Mouse (Mus musculus): Measurements from ENCODE around the gene 2310061N02Rik. TPM values are rescaled to one million over a fixed set of nuclear protein-coding genes. Genes with fewer than 3 reads are reported as not detected.

Gene 2310061N02Rik
- not detected in 2 replicates for polyA plus RNA-seq (2015; fragmentation: Nextera tagmentation; extraction: Ambion mirVana)

DNA sequence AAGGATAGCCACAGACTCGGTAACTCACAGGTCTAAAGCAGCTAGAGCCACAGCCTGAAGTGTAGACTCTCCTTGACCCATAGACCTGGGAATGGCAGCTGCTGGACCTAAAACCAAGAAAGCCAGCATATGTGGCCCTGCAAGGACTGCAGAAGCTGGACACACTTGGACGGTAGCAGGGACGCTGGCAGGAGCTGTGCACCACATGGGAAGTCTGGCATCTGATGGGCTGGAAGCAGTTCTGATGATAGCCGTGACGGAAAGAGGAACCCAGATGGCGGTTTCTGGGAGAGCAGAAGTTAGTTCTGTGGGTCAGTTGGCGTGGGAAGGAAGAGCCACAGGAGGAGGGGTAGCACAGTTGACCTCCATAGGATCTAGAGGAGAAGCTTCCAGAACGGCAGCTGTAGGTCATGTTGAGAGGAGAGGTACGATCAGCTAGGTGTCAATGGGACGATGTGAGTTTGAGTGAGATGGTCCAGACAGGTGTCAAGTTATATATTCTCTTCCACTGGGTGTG, at the start of gene 2310061N02Rik:
Gene 2310061N02Rik (minus strand): TSS at position 467 of the 517 bp plus-strand sequence.

DNA sequence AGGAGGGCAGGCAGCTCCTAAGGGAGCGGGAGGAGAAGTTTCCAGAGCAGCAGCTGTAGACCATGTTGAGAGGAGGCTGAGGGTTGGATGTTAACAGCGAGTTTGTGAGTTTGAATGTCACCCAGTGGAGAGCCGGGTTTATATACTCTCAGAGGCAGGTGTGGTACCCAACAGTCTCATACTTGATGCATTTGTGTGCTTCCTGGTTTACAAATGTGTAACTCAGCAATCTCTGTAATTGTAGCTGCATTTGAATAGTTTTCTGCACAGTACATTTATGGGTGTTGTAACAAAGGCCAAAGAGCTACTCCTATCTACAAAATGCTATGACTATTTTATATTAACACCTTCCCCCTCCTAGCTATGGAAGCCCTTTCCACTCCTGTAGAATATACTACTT, 43.8 kb upstream of the 2310061N02Rik start, which contains the start of gene Krtap13:
Gene Krtap13 (minus strand): TSS at position 101 of the 400 bp plus-strand sequence.

GRCm38 (mm10) chr16:88728812-88729275, 21.1 kb upstream of the 2310061N02Rik start, which contains the start of gene Krtap13-1:
TSS of gene Krtap13-1 (plus strand) at chr16:88728862.

GRCm38 (mm10) chr16:88671571-88671970, 36.2 kb downstream of the 2310061N02Rik start, which contains the start of gene Krtap27-1:
TSS of gene Krtap27-1 (minus strand) at chr16:88671671.

Other genes with a start within 250 kb of the 2310061N02Rik start
- gene Cldn17, start 201.0 kb downstream of the 2310061N02Rik start, polyA plus RNA-seq (2015; fragmentation: Nextera tagmentation; extraction: Ambion mirVana) = not detected in 2 replicates
- gene Cldn8, start 144.8 kb downstream of the 2310061N02Rik start, polyA plus RNA-seq (2015; fragmentation: Nextera tagmentation; extraction: Ambion mirVana) = 113 and 123 TPM in 2 replicates
- gene Krtap24-1, start 95.7 kb downstream of the 2310061N02Rik start, polyA plus RNA-seq (2015; fragmentation: Nextera tagmentation; extraction: Ambion mirVana) = not detected in 2 replicates
- not detected in 2 replicates for gene 2310079G19Rik, start 80.3 kb downstream of the 2310061N02Rik start, polyA plus RNA-seq (2015; fragmentation: Nextera tagmentation; extraction: Ambion mirVana)
- not detected in 2 replicates for gene Krtap26-1, start 60.2 kb downstream of the 2310061N02Rik start, polyA plus RNA-seq (2015; fragmentation: Nextera tagmentation; extraction: Ambion mirVana)
- not detected in 2 replicates for gene Krtap27-1, start 36.3 kb downstream of the 2310061N02Rik start, polyA plus RNA-seq (2015; fragmentation: Nextera tagmentation; extraction: Ambion mirVana)
- gene Krtap13-1, start 20.9 kb upstream of the 2310061N02Rik start, polyA plus RNA-seq (2015; fragmentation: Nextera tagmentation; extraction: Ambion mirVana) = not detected in 2 replicates
- gene Krtap13, start 43.7 kb upstream of the 2310061N02Rik start, polyA plus RNA-seq (2015; fragmentation: Nextera tagmentation; extraction: Ambion mirVana) = not detected in 2 replicates
- not detected in 2 replicates for gene 2310034C09Rik, start 50.9 kb upstream of the 2310061N02Rik start, polyA plus RNA-seq (2015; fragmentation: Nextera tagmentation; extraction: Ambion mirVana)
- not detected in 2 replicates for gene 2310057N15Rik, start 66.2 kb upstream of the 2310061N02Rik start, polyA plus RNA-seq (2015; fragmentation: Nextera tagmentation; extraction: Ambion mirVana)
- gene Gm5965, start 69.9 kb upstream of the 2310061N02Rik start, polyA plus RNA-seq (2015; fragmentation: Nextera tagmentation; extraction: Ambion mirVana) = not detected in 2 replicates
- not detected in 2 replicates for gene Gm20741, start 104.3 kb upstream of the 2310061N02Rik start, polyA plus RNA-seq (2015; fragmentation: Nextera tagmentation; extraction: Ambion mirVana)
- not detected in 2 replicates for gene Krtap15, start 112.3 kb upstream of the 2310061N02Rik start, polyA plus RNA-seq (2015; fragmentation: Nextera tagmentation; extraction: Ambion mirVana)
- not detected in 2 replicates for gene Krtap14, start 118.2 kb upstream of the 2310061N02Rik start, polyA plus RNA-seq (2015; fragmentation: Nextera tagmentation; extraction: Ambion mirVana)
- not detected in 2 replicates for gene Krtap19-1, start 161.4 kb upstream of the 2310061N02Rik start, polyA plus RNA-seq (2015; fragmentation: Nextera tagmentation; extraction: Ambion mirVana)
- not detected in 2 replicates for gene Krtap19-2, start 166.3 kb upstream of the 2310061N02Rik start, polyA plus RNA-seq (2015; fragmentation: Nextera tagmentation; extraction: Ambion mirVana)
- gene Krtap19-3, start 170.1 kb upstream of the 2310061N02Rik start, polyA plus RNA-seq (2015; fragmentation: Nextera tagmentation; extraction: Ambion mirVana) = not detected in 2 replicates
- not detected in 2 replicates for gene Krtap19-4, start 177.1 kb upstream of the 2310061N02Rik start, polyA plus RNA-seq (2015; fragmentation: Nextera tagmentation; extraction: Ambion mirVana)
- not detected in 2 replicates for gene Krtap19-5, start 188.5 kb upstream of the 2310061N02Rik start, polyA plus RNA-seq (2015; fragmentation: Nextera tagmentation; extraction: Ambion mirVana)
- gene Krtap19-9b, start 224.3 kb upstream of the 2310061N02Rik start, polyA plus RNA-seq (2015; fragmentation: Nextera tagmentation; extraction: Ambion mirVana) = not detected in 2 replicates

All from urinary bladder, postnatal 0 days (tissue).